Mouse (Mus musculus): ENCODE data around the gene Plcg2. TPM values are rescaled to one million over a fixed set of nuclear protein-coding genes. Genes with fewer than 3 reads are reported as not detected.

The Plcg2 gene
- total RNA-seq, 2 experiments from 2014 or later: 60.4 to 72.2 TPM

GRCm38 (mm10) chr8:117678650-117679049, 180.6 kb downstream of the Plcg2 start:
- ATAC-seq (replicated peaks; ENCODE audit: poor library complexity, severe bottlenecking): no peak

- ATAC-seq (replicated peaks; ENCODE audit: poor library complexity, severe bottlenecking): peak; percentile 94
Measured at GRCm38 (mm10) chr8:117683925-117684472, 185.9 kb downstream of the Plcg2 start.

GRCm38 (mm10) chr8:117684504-117684903, 186.4 kb downstream of the Plcg2 start:
- ATAC-seq (replicated peaks; ENCODE audit: poor library complexity, severe bottlenecking): peak; percentile 25; the same call in 1 of the 2 replicates

Other genes starting within 250 kb of the Plcg2 start
- 30.7 and 49.5 TPM in 2 replicates for gene Cmip, start 241.2 kb upstream of the Plcg2 start, total RNA-seq (2014; fragmentation: Nextera tagmentation)
- gene Cmip, start 241.2 kb upstream of the Plcg2 start, total RNA-seq (2017): 6.0 and 11.8 TPM in 2 replicates
- gene Sdr42e1, start 175.4 kb downstream of the Plcg2 start, total RNA-seq (2014; fragmentation: Nextera tagmentation): 1.9 and 3.8 TPM in 2 replicates
- 6.0 and 9.6 TPM in 2 replicates for gene Sdr42e1, start 175.4 kb downstream of the Plcg2 start, total RNA-seq (2017)
- gene Hsd17b2, start 203.6 kb downstream of the Plcg2 start, total RNA-seq (2014; fragmentation: Nextera tagmentation): not detected in 2 replicates
- not detected in 2 replicates for gene Hsd17b2, start 203.6 kb downstream of the Plcg2 start, total RNA-seq (2017)